Mouse (Mus musculus) erythroblast, embryonic 14.5 days (primary cell): Measurements from ENCODE around the gene Slc1a6.

ENCODE experiments used
- GATA1 ChIP-seq: IDR thresholded peaks from 2 replicates; pipeline ENCODE4 v1.6.1; 2012; ENCODE audit warnings: low read length, inconsistent platforms, mixed read lengths
- TAL1 ChIP-seq: IDR thresholded peaks from 3 replicates; pipeline ENCODE4 v1.6.1; 2012; ENCODE audit warnings: low read length, inconsistent platforms, mixed read lengths

GRCm38 (mm10) chr10:78747035-78747721 is 33.1 kb upstream of the Slc1a6 start:
- TF ChIP-seq TAL1 = no peak
- TF ChIP-seq GATA1 = no peak
